Mouse (Mus musculus): ENCODE data around the gene Armcx5. TPM values are rescaled to one million over a fixed set of nuclear protein-coding genes. Genes with fewer than 3 reads are reported as not detected.
A peak's percentile ranks its signal among the peaks of the same experiment; 100 is the strongest.
"Not testable (repeated sequence)": the region's sequence is repeated elsewhere in the genome, so short reads cannot be mapped to it uniquely, and the experiment has no call there.

Gene Armcx5
- polyA plus RNA-seq (2011; ENCODE audit: insufficient read depth, insufficient read length, low replicate concordance, missing spikeins) = 4.5 and 4.8 TPM in 2 replicates

GRCm38 (mm10) chrX:135742304-135743055 lies at the start of gene Armcx5, which contains the start of gene Gprasp1:
Gene Armcx5, plus strand, starts transcription at chrX:135742733.
Gene Gprasp1, plus strand, starts transcription at chrX:135742733.
- TF ChIP-seq POLR2A (IDR thresholded peaks at IDR 0.05; ENCODE audit: borderline replicate concordance, control insufficient read depth, low read depth, low read length) = peak; percentile 58; the same call in 1 of the 2 replicates
- TF ChIP-seq CTCF (IDR thresholded peaks at IDR 0.05; ENCODE audit: control insufficient read depth, insufficient read depth, low read length) = no peak
- no peaks in the 10 kb centered on the region for H3K4me1 ChIP-seq (ENCODE audit: control insufficient read depth, insufficient read depth, low read length)
- peak within 1 kb of the TSS; percentile 84 for H3K4me3 ChIP-seq (replicated peaks; ENCODE audit: control insufficient read depth, low read depth, low read length)
- WGBS = 16% methylated on average over 48 of the region's 48 CpGs
- H3K27ac ChIP-seq (ENCODE audit: control insufficient read depth, insufficient read depth, low read depth, low read length, poor library complexity) = peak within 1 kb of the TSS; percentile 63; the same call in 1 of the 2 replicates

- H3K27ac ChIP-seq (ENCODE audit: control insufficient read depth, insufficient read depth, low read depth, low read length, poor library complexity) = no peak within 1 kb of the TSS
- H3K4me1 ChIP-seq (ENCODE audit: control insufficient read depth, insufficient read depth, low read length) = no peaks in the 10 kb centered on the region
- no peak within 1 kb of the TSS for H3K4me3 ChIP-seq (replicated peaks; ENCODE audit: control insufficient read depth, low read depth, low read length)
- 69% methylated on average over 1 of the region's 1 CpGs for WGBS
- TF ChIP-seq POLR2A (IDR thresholded peaks at IDR 0.05; ENCODE audit: borderline replicate concordance, control insufficient read depth, low read depth, low read length) (no peak), CTCF (IDR thresholded peaks at IDR 0.05; ENCODE audit: control insufficient read depth, insufficient read depth, low read length) (no peak)
Observed at GRCm38 (mm10) chrX:135693633-135694032, 48.9 kb upstream of the Armcx5 start, which contains the start of gene Tcp11x2. Gene Tcp11x2, minus strand, starts transcription at chrX:135693790.

GRCm38 (mm10) chrX:135703111-135703510 lies 39.4 kb upstream of the Armcx5 start:
- WGBS = 74% methylated on average over 1 of the region's 1 CpGs
- no peak overlapping the region for H3K27ac ChIP-seq (ENCODE audit: control insufficient read depth, insufficient read depth, low read depth, low read length, poor library complexity)
- TF ChIP-seq CTCF (IDR thresholded peaks at IDR 0.05; ENCODE audit: control insufficient read depth, insufficient read depth, low read length) (no peak), POLR2A (IDR thresholded peaks at IDR 0.05; ENCODE audit: borderline replicate concordance, control insufficient read depth, low read depth, low read length) (no peak)
- no peak overlapping the region for H3K4me3 ChIP-seq (replicated peaks; ENCODE audit: control insufficient read depth, low read depth, low read length)
- H3K4me1 ChIP-seq (ENCODE audit: control insufficient read depth, insufficient read depth, low read length) = no peaks in the 10 kb centered on the region

GRCm38 (mm10) chrX:135704349-135704748 lies 38.2 kb upstream of the Armcx5 start:
- H3K4me1 ChIP-seq (ENCODE audit: control insufficient read depth, insufficient read depth, low read length) = no peaks in the 10 kb centered on the region
- no peak for TF ChIP-seq CTCF (IDR thresholded peaks at IDR 0.05; ENCODE audit: control insufficient read depth, insufficient read depth, low read length)
- no peak for TF ChIP-seq POLR2A (IDR thresholded peaks at IDR 0.05; ENCODE audit: borderline replicate concordance, control insufficient read depth, low read depth, low read length)
- H3K4me3 ChIP-seq (replicated peaks; ENCODE audit: control insufficient read depth, low read depth, low read length) = no peak overlapping the region
- WGBS = 23% methylated on average over 2 of the region's 2 CpGs
- H3K27ac ChIP-seq (ENCODE audit: control insufficient read depth, insufficient read depth, low read depth, low read length, poor library complexity) = no peak overlapping the region

- Histone ChIP-seq H3K27ac (ENCODE audit: control insufficient read depth, insufficient read depth, low read depth, low read length, poor library complexity) (no peak overlapping the region), H3K4me1 (ENCODE audit: control insufficient read depth, insufficient read depth, low read length) (no peaks in the 10 kb centered on the region), H3K4me3 (replicated peaks; ENCODE audit: control insufficient read depth, low read depth, low read length) (no peak overlapping the region)
- no peak for TF ChIP-seq POLR2A (IDR thresholded peaks at IDR 0.05; ENCODE audit: borderline replicate concordance, control insufficient read depth, low read depth, low read length)
- TF ChIP-seq CTCF (IDR thresholded peaks at IDR 0.05; ENCODE audit: control insufficient read depth, insufficient read depth, low read length) = no peak
- 82% methylated on average over 2 of the region's 2 CpGs for WGBS
Observed at GRCm38 (mm10) chrX:135712845-135713244, 29.7 kb upstream of the Armcx5 start.

GRCm38 (mm10) chrX:135725161-135725560 lies 17.4 kb upstream of the Armcx5 start, which contains the start of gene Tmsb15a:
Gene Tmsb15a, minus strand, starts transcription at chrX:135725261.
- no peak within 1 kb of the TSS for H3K27ac ChIP-seq (ENCODE audit: control insufficient read depth, insufficient read depth, low read depth, low read length, poor library complexity)
- H3K4me1 ChIP-seq (ENCODE audit: control insufficient read depth, insufficient read depth, low read length) = no peaks in the 10 kb centered on the region
- 81% methylated on average over 10 of the region's 10 CpGs for WGBS
- no peak within 1 kb of the TSS for H3K4me3 ChIP-seq (replicated peaks; ENCODE audit: control insufficient read depth, low read depth, low read length)
- TF ChIP-seq CTCF (IDR thresholded peaks at IDR 0.05; ENCODE audit: control insufficient read depth, insufficient read depth, low read length) (no peak), POLR2A (IDR thresholded peaks at IDR 0.05; ENCODE audit: borderline replicate concordance, control insufficient read depth, low read depth, low read length) (no peak)

GRCm38 (mm10) chrX:135738730-135739520 lies 3.6 kb upstream of the Armcx5 start:
- no peak for TF ChIP-seq CTCF (IDR thresholded peaks at IDR 0.05; ENCODE audit: control insufficient read depth, insufficient read depth, low read length)
- no peak for TF ChIP-seq POLR2A (IDR thresholded peaks at IDR 0.05; ENCODE audit: borderline replicate concordance, control insufficient read depth, low read depth, low read length)
- WGBS = 60% methylated on average over 2 of the region's 2 CpGs

GRCm38 (mm10) chrX:135743056-135743355 lies 473 bp downstream of the Armcx5 start:
- TF ChIP-seq POLR2A (IDR thresholded peaks at IDR 0.05; ENCODE audit: borderline replicate concordance, control insufficient read depth, low read depth, low read length) (no peak), CTCF (IDR thresholded peaks at IDR 0.05; ENCODE audit: control insufficient read depth, insufficient read depth, low read length) (no peak)
- Histone ChIP-seq H3K4me1 (ENCODE audit: control insufficient read depth, insufficient read depth, low read length) (no peaks in the 10 kb centered on the region), H3K4me3 (replicated peaks; ENCODE audit: control insufficient read depth, low read depth, low read length) (peak overlapping the region; percentile 84), H3K27ac (ENCODE audit: control insufficient read depth, insufficient read depth, low read depth, low read length, poor library complexity) (0 out of 2 replicates have a peak overlapping the region, but pooled peaks have one; percentile 63)
- 10% methylated on average over 7 of the region's 7 CpGs for WGBS

More at GRCm38 (mm10) chrX:135738730-135739520, 3.6 kb upstream of the Armcx5 start:
- Histone ChIP-seq H3K4me3 (replicated peaks; ENCODE audit: control insufficient read depth, low read depth, low read length) (no peak overlapping the region), H3K27ac (ENCODE audit: control insufficient read depth, insufficient read depth, low read depth, low read length, poor library complexity) (no peak overlapping the region), H3K4me1 (ENCODE audit: control insufficient read depth, insufficient read depth, low read length) (no peaks in the 10 kb centered on the region)

GRCm38 (mm10) chrX:135745376-135745775 lies 2.8 kb downstream of the Armcx5 start:
- not testable (repeated sequence) for H3K4me3 ChIP-seq (replicated peaks; ENCODE audit: control insufficient read depth, low read depth, low read length); H3K27ac ChIP-seq (ENCODE audit: control insufficient read depth, insufficient read depth, low read depth, low read length, poor library complexity); H3K4me1 ChIP-seq (ENCODE audit: control insufficient read depth, insufficient read depth, low read length)
- WGBS = 91% methylated on average over 3 of the region's 3 CpGs
